Comparison of ENCODE assay signal across 8 mouse cellular contexts in genomic region chr2:165493587-165494210, GRCm38 (mm10). TPM values are rescaled to one million over a fixed set of nuclear protein-coding genes. Genes with fewer than 3 reads are reported as not detected.
A peak's percentile ranks its signal among the peaks of the same experiment; 100 is the strongest.
DNase-seq lines count a peak whose midpoint lies in the region; ATAC-seq and TF ChIP-seq lines count a peak whose summit lies in the region.

No protein-coding gene starts in this region.

- peak overlapping the region; percentile 76 for H3K4me3 ChIP-seq in heart, embryonic 16.5 days (ENCODE audit: low read length)
- H3K4me3 ChIP-seq in myocyte, result peak overlapping the region; percentile 67

- DNase-seq in adrenal gland, postnatal 10 days, result peak; percentile 19
- DNase-seq in adrenal gland, postnatal 25 days, result no peak
- peak; percentile 15 for DNase-seq in thymus, postnatal 14 days
- DNase-seq in thymus, postnatal 4 days, result no peak
- DNase-seq in left cerebral cortex, postnatal 25 days (ENCODE audit: low spot score in 2 of 2), result peak; percentile 49 to 72

- intact Hi-C loops in left cerebral cortex, postnatal 25 days (cut with DNase I), result no loop called here

- peak overlapping the region; percentile 72 for H3K27ac ChIP-seq in heart, embryonic 16.5 days (ENCODE audit: low read length)

- peak overlapping the region; percentile 94 for H3K4me2 ChIP-seq in heart, embryonic 16.5 days (ENCODE audit: low read depth, low read length)
- peak overlapping the region; percentile 84 for H3K4me2 ChIP-seq in myocyte (ENCODE audit: low read depth)

- H3K4me1 ChIP-seq in heart, embryonic 16.5 days (ENCODE audit: control insufficient read depth, insufficient read depth, low read length), result peaks cover 11% of the 10 kb centered on the region

- peaks cover 10% of the 10 kb centered on the region for H3K36me3 ChIP-seq in heart, embryonic 16.5 days (ENCODE audit: control insufficient read depth, insufficient read depth)
- peaks cover 3% of the 10 kb centered on the region for H3K36me3 ChIP-seq in myocyte (ENCODE audit: control insufficient read depth, insufficient read depth)

- peaks cover 7% of the 10 kb centered on the region for H3K79me2 ChIP-seq in myocyte (ENCODE audit: control insufficient read depth, insufficient read depth)

- peak overlapping the region; percentile 86 for H3K9ac ChIP-seq in heart, embryonic 16.5 days (ENCODE audit: low read length)

- TF ChIP-seq POLR2A in myocyte (IDR thresholded peaks at IDR 0.05; ENCODE audit: insufficient read length, low read depth), result no peak

- H3ac ChIP-seq in myocyte (ENCODE audit: control insufficient read depth, insufficient read length), result peak overlapping the region; percentile 29

- no peaks in the 10 kb centered on the region for H3K9me3 ChIP-seq in heart, embryonic 16.5 days (replicated peaks; ENCODE audit: control insufficient read depth, low read length)

- H3K27me3 ChIP-seq in heart, embryonic 16.5 days (ENCODE audit: control insufficient read depth, insufficient read depth, low read length), result no peaks in the 10 kb centered on the region
- no peaks in the 10 kb centered on the region for H3K27me3 ChIP-seq in myocyte (ENCODE audit: control insufficient read depth, insufficient read depth, insufficient read length)

- no peak for ATAC-seq in heart, embryonic 16.5 days (replicated peaks; ENCODE audit: extremely low read depth, insufficient read depth, low FRiP score)
- no peak for ATAC-seq in granulocyte monocyte progenitor cell, adult 5-6 weeks (replicated peaks; ENCODE audit: poor library complexity, severe bottlenecking)

- WGBS in heart, embryonic 16.5 days, result 21% methylated on average over 17 of the region's 17 CpGs

TF ChIP-seq in myocyte, 11 proteins besides CTCF, POLR2A, EP300 and RAD21:
- TF ChIP-seq USF1 (IDR thresholded peaks at IDR 0.05; ENCODE audit: low read depth) (no peak), MYOD1 (IDR thresholded peaks at IDR 0.05; ENCODE audit: control insufficient read depth in 1 of 3, insufficient read length in 2 of 3, low read depth in 2 of 3) (no peak), MYOG (IDR thresholded peaks at IDR 0.05; ENCODE audit: control insufficient read depth in 1 of 3, insufficient read depth in 1 of 3, insufficient read length in 2 of 3, low read depth in 2 of 3) (no peak), MAX (IDR thresholded peaks at IDR 0.05; ENCODE audit: low read depth) (no peak), TCF3 (IDR thresholded peaks at IDR 0.05; ENCODE audit: insufficient read length, low read depth) (no peak), REST (IDR thresholded peaks at IDR 0.05; ENCODE audit: insufficient read depth, insufficient read length) (no peak), TCF12 (IDR thresholded peaks at IDR 0.05; ENCODE audit: insufficient read depth, poor library complexity, severe bottlenecking) (no peak), E2F4 (IDR thresholded peaks at IDR 0.05; ENCODE audit: insufficient read depth) (no peak), POLR2AphosphoS2 (IDR thresholded peaks at IDR 0.05; ENCODE audit: insufficient read length, low read depth) (no peak), SRF (IDR thresholded peaks at IDR 0.05; ENCODE audit: control insufficient read depth, insufficient read length, low read depth) (no peak), CEBPB (IDR thresholded peaks at IDR 0.05; ENCODE audit: insufficient read depth, poor library complexity, severe bottlenecking) (no peak)

RNA-seq across cellular contexts. Expression of gene Trp53rka, which starts 0.6 kb away (rescaled TPM):
- 10 to 100 TPM; 13.8 to 16.8 TPM for total RNA-seq in adrenal gland, postnatal 10 days (2021)
- 15.4 and 16.1 TPM in 2 replicates for total RNA-seq in adrenal gland, postnatal 25 days (2021)
- polyA plus RNA-seq in heart, embryonic 16.5 days (2015; fragmentation: Nextera tagmentation; extraction: Ambion mirVana), result 23.6 and 25.6 TPM in 2 replicates
- 10 to 100 TPM; 20.4 to 20.9 TPM for total RNA-seq in left cerebral cortex, postnatal 25 days (2021)
- 19.7 TPM for polyA plus RNA-seq in myocyte (2012; fragmentation: generic; extraction: Trizol)
- total RNA-seq in granulocyte monocyte progenitor cell, adult 5-6 weeks (2014; fragmentation: Nextera tagmentation), result 4.6 and 7.0 TPM in 2 replicates
- 8.4 and 15.7 TPM in 2 replicates for total RNA-seq in granulocyte monocyte progenitor cell, adult 5-6 weeks (2017)

RNA-seq across cellular contexts. Expression of gene Slc2a10, which starts 9.9 kb away (rescaled TPM):
- total RNA-seq in adrenal gland, postnatal 10 days (2021), result 1 to 10 TPM; 1.7 to 2.3 TPM
- total RNA-seq in adrenal gland, postnatal 25 days (2021), result 0.43 and 0.82 TPM in 2 replicates
- 5.4 and 5.8 TPM in 2 replicates for polyA plus RNA-seq in heart, embryonic 16.5 days (2015; fragmentation: Nextera tagmentation; extraction: Ambion mirVana)
- total RNA-seq in left cerebral cortex, postnatal 25 days (2021), result under 1 TPM; 0.78 to 0.83 TPM
- polyA plus RNA-seq in myocyte (2012; fragmentation: generic; extraction: Trizol), result 0.05 TPM
- 0.21 and 1.3 TPM in 2 replicates for total RNA-seq in granulocyte monocyte progenitor cell, adult 5-6 weeks (2014; fragmentation: Nextera tagmentation)
- total RNA-seq in granulocyte monocyte progenitor cell, adult 5-6 weeks (2017), result not detected in 2 replicates

RNA-seq across cellular contexts. Expression of gene Slc13a3, which starts 20.7 kb away (rescaled TPM):
- 10 to 100 TPM; 17.4 to 38.9 TPM for total RNA-seq in adrenal gland, postnatal 10 days (2021)
- 0.58 and 1.5 TPM in 2 replicates for total RNA-seq in adrenal gland, postnatal 25 days (2021)
- polyA plus RNA-seq in heart, embryonic 16.5 days (2015; fragmentation: Nextera tagmentation; extraction: Ambion mirVana), result 0.20 and 0.25 TPM in 2 replicates
- total RNA-seq in left cerebral cortex, postnatal 25 days (2021), result 10 to 100 TPM; 16.4 to 17.8 TPM
- 0.04 TPM for polyA plus RNA-seq in myocyte (2012; fragmentation: generic; extraction: Trizol)
- not detected in 2 replicates for total RNA-seq in granulocyte monocyte progenitor cell, adult 5-6 weeks (2014; fragmentation: Nextera tagmentation)
- total RNA-seq in granulocyte monocyte progenitor cell, adult 5-6 weeks (2017), result 0.04 and 0.67 TPM in 2 replicates

Comparison
In these comparisons a context has a peak if more than half of its experiments do, and no peak if none do; other contexts are left out.
1. DNase-seq: peak in adrenal gland, postnatal 10 days (single experiment), thymus, postnatal 14 days (single experiment) and left cerebral cortex, postnatal 25 days (2 of 2); none in adrenal gland, postnatal 25 days (single experiment) and thymus, postnatal 4 days (single experiment).